Comparison of ENCODE assay signal across 18 mouse cellular contexts in the genomic region with DNA sequence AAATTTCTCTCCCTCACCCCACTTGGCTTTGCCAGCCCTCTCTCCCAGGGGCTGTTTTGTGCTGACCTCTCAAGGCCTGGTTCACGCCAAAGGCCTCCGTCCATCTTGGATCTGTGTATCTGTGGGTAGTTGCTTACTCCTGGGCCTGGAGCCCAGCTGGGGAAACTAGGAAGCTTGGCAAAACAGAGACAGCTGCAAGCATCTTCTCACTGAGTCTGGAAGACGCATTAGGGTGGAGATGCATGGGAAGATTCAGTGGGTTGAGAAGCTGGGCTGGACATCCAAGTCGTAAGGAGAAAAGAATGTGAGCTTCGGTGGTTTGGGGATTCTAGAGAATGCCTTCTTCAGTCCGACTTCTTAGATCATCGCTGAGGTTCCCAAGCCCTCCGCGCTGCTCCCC. TPM values are rescaled to one million over a fixed set of nuclear protein-coding genes. Genes with fewer than 3 reads are reported as not detected.
A peak's percentile ranks its signal among the peaks of the same experiment; 100 is the strongest.
DNase-seq lines count a peak whose midpoint lies in the region; ATAC-seq and TF ChIP-seq lines count a peak whose summit lies in the region.
"Had no signal": no experiment of that assay in that cellular context is flagged by ENCODE, and none has a peak within 500 bp of the region (broad histone marks: within the 10 kb centered on the region; RNA-seq: fewer than 3 reads in every experiment).

No protein-coding gene starts in this region.

- no peak overlapping the region for H3K4me3 ChIP-seq in liver, adult 2 months (ENCODE audit: insufficient read depth, low read depth, low read length)
- H3K4me3 ChIP-seq in liver, embryonic 12.5 days, result no peak overlapping the region
- no peak overlapping the region for H3K4me3 ChIP-seq in intestine, embryonic 15.5 days (replicated peaks)
- H3K4me3 ChIP-seq: midbrain, embryonic 12.5 days; neural tube, embryonic 13.5 days had no signal

- no peak overlapping the region for H3K4me2 ChIP-seq in liver, embryonic 12.5 days
- H3K4me2 ChIP-seq in intestine, embryonic 15.5 days (replicated peaks), result no peak overlapping the region
- H3K4me2 ChIP-seq: midbrain, embryonic 12.5 days; neural tube, embryonic 13.5 days had no signal

- TF ChIP-seq CTCF in liver, adult 2 months (IDR thresholded peaks at IDR 0.05; ENCODE audit: low read depth, low read length), result no peak

- peak overlapping the region; percentile 12 for H3K27ac ChIP-seq in liver, adult 2 months (replicated peaks; ENCODE audit: insufficient read depth, low read depth, low read length)
- no peak overlapping the region for H3K27ac ChIP-seq in liver, embryonic 12.5 days
- H3K27ac ChIP-seq in intestine, embryonic 15.5 days, result 0 out of 2 replicates have a peak overlapping the region, but pooled peaks have one; percentile 9
- H3K27ac ChIP-seq: midbrain, embryonic 12.5 days; neural tube, embryonic 13.5 days had no signal

- no peak for ATAC-seq in liver, embryonic 12.5 days
- ATAC-seq in intestine, embryonic 15.5 days, result peak; percentile 40; the same call in 1 of the 2 replicates
- ATAC-seq: forebrain, embryonic 14.5 days had no signal

- TF ChIP-seq POLR2A in liver, adult 2 months (IDR thresholded peaks at IDR 0.05; ENCODE audit: extremely low read depth, insufficient read depth, low read length), result no peak

- H3K27me3 ChIP-seq in liver, adult 2 months (ENCODE audit: control insufficient read depth, insufficient read depth, low read length), result no peaks in the 10 kb centered on the region
- H3K27me3 ChIP-seq in liver, embryonic 12.5 days (replicated peaks), result peaks cover 84% of the 10 kb centered on the region
- H3K27me3 ChIP-seq in intestine, embryonic 15.5 days (replicated peaks), result peaks cover 10% of the 10 kb centered on the region; the same call in 1 of the 2 replicates

- H3K9ac ChIP-seq in liver, adult 2 months (ENCODE audit: low read depth, low read length), result no peak overlapping the region
- H3K9ac ChIP-seq in liver, embryonic 12.5 days, result no peak overlapping the region
- H3K9ac ChIP-seq in intestine, embryonic 15.5 days, result no peak overlapping the region
- H3K9ac ChIP-seq: midbrain, embryonic 12.5 days; neural tube, embryonic 13.5 days had no signal

- peak; percentile 95 for DNase-seq in heart, adult 11 months
- DNase-seq in heart, postnatal 14 days, result no peak
- no peak for DNase-seq in liver, adult 2 months (ENCODE audit: extremely low read depth, low read depth, low spot score)
- no peak for DNase-seq in MN1 (ENCODE audit: low spot score)
- no peak for DNase-seq in adrenal gland, postnatal 4 days (ENCODE audit: low spot score in 2 of 2)
- DNase-seq: adrenal gland, postnatal 14 days; cerebellum, adult 9-10 months; embryo, embryonic 11 days; kidney, postnatal 4 days; liver; right cerebral cortex, postnatal 14 days; thymus, postnatal 36 days had no signal

- H3K9me3 ChIP-seq in liver, embryonic 12.5 days (replicated peaks), result no peaks in the 10 kb centered on the region
- no peaks in the 10 kb centered on the region for H3K9me3 ChIP-seq in intestine, embryonic 15.5 days
- H3K9me3 ChIP-seq: midbrain, embryonic 12.5 days; neural tube, embryonic 13.5 days had no signal

- no peaks in the 10 kb centered on the region for H3K36me3 ChIP-seq in liver, adult 2 months (ENCODE audit: control insufficient read depth, insufficient read depth, low read length)
- no peaks in the 10 kb centered on the region for H3K36me3 ChIP-seq in liver, embryonic 12.5 days
- H3K36me3 ChIP-seq in intestine, embryonic 15.5 days, result no peaks in the 10 kb centered on the region
- H3K36me3 ChIP-seq: midbrain, embryonic 12.5 days; neural tube, embryonic 13.5 days had no signal

- no peaks in the 10 kb centered on the region for H3K79me2 ChIP-seq in liver, adult 2 months (ENCODE audit: control insufficient read depth, insufficient read depth, low read length)

- H3K4me1 ChIP-seq in liver, adult 2 months (ENCODE audit: control insufficient read depth, insufficient read depth, low read length), result no peaks in the 10 kb centered on the region; the same call in 1 of the 2 replicates
- H3K4me1 ChIP-seq in liver, embryonic 12.5 days, result peaks cover 8% of the 10 kb centered on the region
- H3K4me1 ChIP-seq in intestine, embryonic 15.5 days (replicated peaks), result peaks cover 13% of the 10 kb centered on the region

- 86% methylated on average over 9 of the region's 9 CpGs for WGBS in liver, adult 2 months
- WGBS in liver, embryonic 12.5 days (ENCODE audit: insufficient replicate concordance), result 44% methylated on average over 9 of the region's 9 CpGs
- WGBS in intestine, embryonic 15.5 days, result 64% methylated on average over 9 of the region's 9 CpGs

- intact Hi-C loops in heart, postnatal 14 days (cut with DNase I), result no loop called here

RNA-seq across cellular contexts. Expression of gene Oaf, which starts 34.0 kb away (rescaled TPM):
- 10 to 100 TPM; 13.0 to 14.9 TPM for total RNA-seq in heart, postnatal 14 days (2021)
- total RNA-seq in liver, adult 2 months (2014; rRNA removed), result 237 and 289 TPM in 2 replicates
- polyA plus RNA-seq in liver, adult 2 months (2012; rRNA removed), result 243 and 326 TPM in 2 replicates
- 37.8 and 44.1 TPM in 2 replicates for polyA plus RNA-seq in liver, embryonic 12.5 days (2016; fragmentation: Nextera tagmentation; extraction: Ambion mirVana)
- 56.8 and 61.0 TPM in 2 replicates for polyA plus RNA-seq in intestine, embryonic 15.5 days (2015; fragmentation: Nextera tagmentation; extraction: Ambion mirVana)
- 10 to 100 TPM; 31.6 to 32.2 TPM for total RNA-seq in adrenal gland, postnatal 4 days (2021)

RNA-seq across cellular contexts. Expression of gene Trim29, which starts 36.9 kb away (rescaled TPM):
- total RNA-seq in heart, postnatal 14 days (2021), result under 1 TPM; 0.17 to 0.34 TPM
- not detected in 2 replicates for total RNA-seq in liver, adult 2 months (2014; rRNA removed)
- polyA plus RNA-seq in liver, adult 2 months (2012; rRNA removed), result not detected in 2 replicates
- polyA plus RNA-seq in liver, embryonic 12.5 days (2016; fragmentation: Nextera tagmentation; extraction: Ambion mirVana), result not detected in 2 replicates
- 1.3 and 1.7 TPM in 2 replicates for polyA plus RNA-seq in intestine, embryonic 15.5 days (2015; fragmentation: Nextera tagmentation; extraction: Ambion mirVana)
- total RNA-seq in adrenal gland, postnatal 4 days (2021), result under 1 TPM in 1 of 2 experiments, not detected in 1; 0.25 TPM
- total RNA-seq: hematopoietic stem cell, adult 5-6 weeks had no signal
- polyA plus RNA-seq: forebrain, embryonic 14.5 days had no signal
